ENCODE assay signal across 25 mouse cellular contexts in genomic region chr9:42087921-42088320, GRCm38 (mm10). TPM values are rescaled to one million over a fixed set of nuclear protein-coding genes. Genes with fewer than 3 reads are reported as not detected.
DNase-seq lines count a peak whose midpoint lies in the region; ATAC-seq and TF ChIP-seq lines count a peak whose summit lies in the region.
"Had no signal": no experiment of that assay in that cellular context is flagged by ENCODE, and none has a peak within 500 bp of the region (broad histone marks: within the 10 kb centered on the region; RNA-seq: fewer than 3 reads in every experiment).

No protein-coding gene starts in this region.

- peak; percentile 63; the same call in 1 of the 2 replicates for ATAC-seq in kidney, postnatal 0 days (replicated peaks; ENCODE audit: low FRiP score, low read depth)
- ATAC-seq in Patski, result peak; percentile 78
- ATAC-seq in lung, embryonic 15.5 days (ENCODE audit: borderline replicate concordance, extremely low read depth, low FRiP score, low TSS enrichment), result peak; percentile 35; the same call in 1 of the 2 replicates
- ATAC-seq: hindbrain, postnatal 0 days; intestine, embryonic 16.5 days had no signal

- no peak overlapping the region for H3K4me2 ChIP-seq in kidney, postnatal 0 days (ENCODE audit: low read length)
- H3K4me2 ChIP-seq in lung, embryonic 15.5 days, result no peak overlapping the region
- H3K4me2 ChIP-seq: forebrain, embryonic 12.5 days; heart, embryonic 11.5 days; liver, embryonic 13.5 days; midbrain, embryonic 11.5 days; neural tube, embryonic 15.5 days; stomach, embryonic 15.5 days had no signal

- no peaks in the 10 kb centered on the region for H3K4me1 ChIP-seq in kidney, postnatal 0 days (replicated peaks; ENCODE audit: insufficient read depth, low read length)
- 0 out of 2 replicates have a peak, but pooled peaks cover 5% of the 10 kb centered on the region for H3K4me1 ChIP-seq in lung, embryonic 15.5 days
- no peaks in the 10 kb centered on the region for H3K4me1 ChIP-seq in hindbrain, embryonic 10.5 days (replicated peaks)
- H3K4me1 ChIP-seq: forebrain, embryonic 12.5 days; liver, embryonic 13.5 days; neural tube, embryonic 15.5 days; stomach, embryonic 15.5 days had no signal

- 39% methylated on average over 4 of the region's 4 CpGs for WGBS in kidney, postnatal 0 days
- 42% methylated on average over 4 of the region's 4 CpGs for WGBS in lung, embryonic 15.5 days
- 81% methylated on average over 4 of the region's 4 CpGs for WGBS in hindbrain, embryonic 10.5 days

- TF ChIP-seq CTCF in kidney, postnatal 0 days (IDR thresholded peaks at IDR 0.05; ENCODE audit: low read depth), result no peak
- no peak for TF ChIP-seq CTCF in Patski (IDR thresholded peaks at IDR 0.05)

- peak; percentile 74 for DNase-seq in kidney, postnatal 0 days (ENCODE audit: low spot score)
- DNase-seq in kidney, adult 9 months, result no peak
- no peak for DNase-seq in Patski (ENCODE audit: low read depth, low spot score)
- DNase-seq in lung, postnatal 36 days, result peak; percentile 67
- no peak for DNase-seq in hindbrain, embryonic 10.5 days (ENCODE audit: low spot score)
- no peak for DNase-seq in frontal cortex, postnatal 36 days (ENCODE audit: low spot score in 2 of 2)
- DNase-seq: adrenal gland, adult 2 months; cerebellum, adult 11 months; cerebellum, adult 9-11 months; gastrocnemius, postnatal 10 days; heart, adult 11 months; kidney, postnatal 14 days; liver, embryonic 13.5 days; right cerebral cortex, adult 18-20 months; right cerebral cortex, postnatal 4 days; thymus, adult 18-20 months; thymus, postnatal 36 days had no signal

- H3K9me3 ChIP-seq in kidney, postnatal 0 days (replicated peaks; ENCODE audit: low read length), result no peaks in the 10 kb centered on the region
- H3K9me3 ChIP-seq in lung, embryonic 15.5 days, result no peaks in the 10 kb centered on the region
- H3K9me3 ChIP-seq in hindbrain, embryonic 10.5 days, result no peaks in the 10 kb centered on the region
- H3K9me3 ChIP-seq: forebrain, embryonic 12.5 days; liver, embryonic 13.5 days; neural tube, embryonic 15.5 days; stomach, embryonic 15.5 days had no signal

- CTCF ChIA-PET in Patski (lab: Charles Lee), result no interaction called here

- POLR2A ChIA-PET in Patski (lab: Charles Lee), result no interaction called here

- in situ Hi-C loops in Patski (cut with MboI; ENCODE audit: low pct_unique_long_range_greater_than_20kb), result no loop called here

- no peaks in the 10 kb centered on the region for H3K36me3 ChIP-seq in kidney, postnatal 0 days (ENCODE audit: insufficient read depth, low read length)
- H3K36me3 ChIP-seq in lung, embryonic 15.5 days, result no peaks in the 10 kb centered on the region
- H3K36me3 ChIP-seq in hindbrain, embryonic 10.5 days, result no peaks in the 10 kb centered on the region
- H3K36me3 ChIP-seq: liver, embryonic 13.5 days; stomach, embryonic 15.5 days had no signal

- H3K4me3 ChIP-seq in kidney, postnatal 0 days (replicated peaks; ENCODE audit: low read depth, low read length), result no peak overlapping the region
- no peak overlapping the region for H3K4me3 ChIP-seq in lung, embryonic 15.5 days
- no peak overlapping the region for H3K4me3 ChIP-seq in hindbrain, embryonic 10.5 days
- H3K4me3 ChIP-seq: forebrain, embryonic 12.5 days; liver, embryonic 13.5 days; neural tube, embryonic 15.5 days; stomach, embryonic 15.5 days had no signal

- no peaks in the 10 kb centered on the region for H3K27me3 ChIP-seq in kidney, postnatal 0 days (ENCODE audit: insufficient read depth, low read length)
- H3K27me3 ChIP-seq in Patski, result no peaks in the 10 kb centered on the region
- no peaks in the 10 kb centered on the region for H3K27me3 ChIP-seq in lung, embryonic 15.5 days
- H3K27me3 ChIP-seq in hindbrain, embryonic 10.5 days (ENCODE audit: insufficient read depth, poor library complexity, severe bottlenecking), result no peaks in the 10 kb centered on the region
- H3K27me3 ChIP-seq: forebrain, embryonic 12.5 days; liver, embryonic 13.5 days; neural tube, embryonic 15.5 days; stomach, embryonic 15.5 days had no signal

- H3K27ac ChIP-seq in kidney, postnatal 0 days, result no peak overlapping the region
- H3K27ac ChIP-seq in lung, embryonic 15.5 days, result peak overlapping the region; percentile 58
- H3K27ac ChIP-seq in hindbrain, embryonic 10.5 days, result no peak overlapping the region
- H3K27ac ChIP-seq: forebrain, embryonic 12.5 days; hindbrain, postnatal 0 days; liver, embryonic 13.5 days; neural tube, embryonic 15.5 days; stomach, embryonic 15.5 days had no signal

- no peak overlapping the region for H3K9ac ChIP-seq in kidney, postnatal 0 days (ENCODE audit: low read depth, low read length)
- no peak overlapping the region for H3K9ac ChIP-seq in lung, embryonic 15.5 days
- H3K9ac ChIP-seq: forebrain, embryonic 12.5 days; liver, embryonic 13.5 days; neural tube, embryonic 15.5 days; stomach, embryonic 15.5 days had no signal

RNA-seq across cellular contexts. Expression of gene Sorl1, which starts 36.2 kb away (rescaled TPM):
- polyA plus RNA-seq in kidney, postnatal 0 days (2015; fragmentation: Nextera tagmentation; extraction: Ambion mirVana), result 11.1 and 11.8 TPM in 2 replicates
- polyA plus RNA-seq in Patski (2021), result 56.0 TPM
- polyA plus RNA-seq in lung, embryonic 15.5 days (2015; fragmentation: Nextera tagmentation; extraction: Ambion mirVana), result 13.4 and 14.9 TPM in 2 replicates
- 4.3 and 4.6 TPM in 2 replicates for polyA plus RNA-seq in hindbrain, embryonic 10.5 days (2016; fragmentation: Nextera tagmentation; extraction: Ambion mirVana)

Comparison
In these comparisons a context has a peak if more than half of its experiments do, and no peak if none do; other contexts are left out.
1. DNase-seq: peak in kidney, postnatal 0 days (single experiment) and lung, postnatal 36 days (single experiment); none in kidney, adult 9 months (single experiment), Patski (single experiment), hindbrain, embryonic 10.5 days (single experiment) and frontal cortex, postnatal 36 days (0 of 2).
2. Peak in every context shown above with its lines, with median percentiles within 50 percentile points of each other: ATAC-seq.